Mouse (Mus musculus) CH12.LX (cell line): Measurements from ENCODE around the gene Spi1.

Experiments used
- CTCF ChIP-seq, 2 experiments: IDR thresholded peaks in 1 of 2; conservative IDR thresholded peaks in 1 of 2; 2 replicates each; pipeline ENCODE4 v1.5.1; 2011 to 2012; ENCODE audit warnings: low read depth in 2 of 2, low read length in 2 of 2, improper control_type of control experiment in 1 of 2, inconsistent platforms in 1 of 2, mild to moderate bottlenecking in 1 of 2, moderate library complexity in 1 of 2
- EP300 ChIP-seq: IDR thresholded peaks from 2 replicates; pipeline ENCODE4 v1.6.1; 2011; ENCODE audit warnings: low read length, improper control_type of control experiment
- HCFC1 ChIP-seq: IDR thresholded peaks from 2 replicates; pipeline ENCODE4 v1.6.1; 2012; ENCODE audit warnings: low read depth, mild to moderate bottlenecking, inconsistent platforms, low read length, improper control_type of control experiment
- KAT2A ChIP-seq: IDR thresholded peaks from 2 replicates; pipeline ENCODE4 v1.6.1; 2012; ENCODE audit warnings: low read length, improper control_type of control experiment, inconsistent platforms; ENCODE audit not compliant: insufficient replicate concordance
- MAFK ChIP-seq: IDR thresholded peaks from 2 replicates; pipeline ENCODE4 v1.6.1; 2011; ENCODE audit warnings: low read length, improper control_type of control experiment; ENCODE audit not compliant: insufficient replicate concordance
- MEF2A ChIP-seq: IDR thresholded peaks from 2 replicates; pipeline ENCODE4 v1.6.1; 2014; ENCODE audit warnings: low read depth, mild to moderate bottlenecking, inconsistent platforms, low read length, improper control_type of control experiment, borderline replicate concordance
- NRF1 ChIP-seq: IDR thresholded peaks from 2 replicates; pipeline ENCODE4 v1.6.1; 2014; ENCODE audit warnings: low read depth, mild to moderate bottlenecking, inconsistent platforms, low read length, improper control_type of control experiment, moderate library complexity
- SIN3A ChIP-seq: IDR thresholded peaks from 2 replicates; pipeline ENCODE4 v1.6.1; 2012; ENCODE audit warnings: low read length, improper control_type of control experiment, inconsistent platforms
- ZC3H11A ChIP-seq: IDR thresholded peaks from 2 replicates; pipeline ENCODE4 v1.6.1; 2012; ENCODE audit warnings: low read depth, mild to moderate bottlenecking, inconsistent platforms, low read length, improper control_type of control experiment

DNA sequence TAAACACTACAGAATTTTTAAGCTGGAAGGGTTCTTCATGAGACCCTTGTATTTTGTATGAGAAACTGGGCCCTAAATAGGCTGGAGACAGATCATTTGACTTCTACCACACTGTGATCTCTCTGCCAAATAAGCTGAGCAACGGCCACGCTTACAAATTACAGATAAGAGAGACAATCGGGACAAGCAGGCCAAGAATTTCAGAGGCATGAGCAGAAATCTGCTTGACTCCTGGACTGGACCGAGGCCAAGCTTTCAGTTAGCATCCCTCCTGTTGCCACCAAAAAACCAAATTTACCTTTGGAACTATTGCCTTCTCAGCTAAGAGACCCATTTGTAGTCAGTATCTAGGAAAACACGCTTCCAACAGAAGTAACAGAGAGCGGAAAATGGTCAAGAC, 78.4 kb downstream of the Spi1 start:
- TF ChIP-seq SIN3A: no peak
- TF ChIP-seq CTCF (conservative IDR thresholded peaks at IDR 0.05 in 1 of 2, IDR thresholded peaks at IDR 0.05 in 1 of 2; ENCODE audit: low read depth in 2 of 2, low read length in 2 of 2): no peak
- no peak for TF ChIP-seq MEF2A
- no peak for TF ChIP-seq KAT2A
- no peak for TF ChIP-seq HCFC1
- no peak for TF ChIP-seq NRF1
- TF ChIP-seq EP300: no peak
- no peak for TF ChIP-seq MAFK
- no peak for TF ChIP-seq ZC3H11A
